Mouse (Mus musculus): ENCODE measurements at regions not wholly inside any gene's neighbourhood (a gene's known extent, or its start where the extent isn't known, plus 50 kb on each side); places are given as distances from the start of the nearest gene placed in this dataset.

- TF ChIP-seq CTCF (IDR thresholded peaks at IDR 0.05; ENCODE audit: borderline replicate concordance, control insufficient read depth, extremely low read depth, insufficient read depth, low read length, poor library complexity) (no peak), POLR2A (IDR thresholded peaks at IDR 0.05; ENCODE audit: control insufficient read depth, extremely low read depth, insufficient read depth, low read length, poor library complexity) (no peak)
Measured at GRCm38 (mm10) chr15:93176221-93176620, 98.8 kb downstream of the Gxylt1 start.

All from thymus, adult 2 months (tissue).